Mouse (Mus musculus) limb, embryonic 15.5 days (tissue): ENCODE measurements around the gene Rgs8. TPM values are rescaled to one million over a fixed set of nuclear protein-coding genes. Genes with fewer than 3 reads are reported as not detected.

Source experiments
- ATAC-seq: fragments of 200-750 bp; cut with Nextera tagmentation; 2 replicates; pipeline ENCODE4 v1.8.0; 2017; ENCODE audit warnings: low read depth, moderate TSS enrichment; ENCODE audit not compliant: insufficient number of reproducible peaks, low FRiP score, low TSS enrichment
- H3K27ac ChIP-seq: fragments of 300-500 bp; sonication (generic); 2 replicates; pipeline ENCODE4 v1.5.1; 2015; ENCODE audit warnings: moderate library complexity, mild to moderate bottlenecking, inconsistent platforms
- H3K27me3 ChIP-seq: fragments of 300-500 bp; sonication (generic); 2 replicates; pipeline ENCODE4 v1.6.1; 2015; ENCODE audit warnings: inconsistent platforms
- H3K36me3 ChIP-seq: fragments of 300-500 bp; sonication (generic); 2 replicates; pipeline ENCODE4 v1.6.1; 2015; ENCODE audit warnings: inconsistent platforms
- H3K4me1 ChIP-seq: fragments of 300-500 bp; sonication (generic); 2 replicates; pipeline ENCODE4 v1.6.1; 2015; ENCODE audit warnings: inconsistent platforms
- H3K4me2 ChIP-seq: fragments of 300-500 bp; sonication (generic); 2 replicates; pipeline ENCODE4 v1.6.1; 2015; ENCODE audit warnings: mild to moderate bottlenecking, inconsistent platforms
- H3K4me3 ChIP-seq: fragments of 300-500 bp; sonication (generic); 2 replicates; pipeline ENCODE4 v1.5.1; 2015; ENCODE audit warnings: mild to moderate bottlenecking, inconsistent platforms
- H3K9ac ChIP-seq: fragments of 300-500 bp; sonication (generic); 2 replicates; pipeline ENCODE4 v1.6.1; 2015; ENCODE audit warnings: inconsistent platforms
- H3K9me3 ChIP-seq: fragments of 300-500 bp; sonication (generic); 2 replicates; pipeline ENCODE4 v1.6.1; 2016; ENCODE audit warnings: inconsistent platforms
- WGBS: fragments of 180-500 bp; shearing (Covaris S2); methylation state at CpG from one replicate; pipeline ENCODE4 v1.1.7; 2015; 5-methylcytosine and 5-hydroxymethylcytosine counted together
- polyA plus RNA-seq: library from polyadenylated mRNA; unstranded; fragments of >200 nt; fragmentation: Nextera tagmentation; extraction: Ambion mirVana; gene quantifications from 2 replicates; pipeline ENCODE4 v1.2.1, GENCODE M21; 2015

Rgs8 gene
- polyA plus RNA-seq, 1 experiment from 2014 or later = 0.91 TPM

GRCm38 (mm10) chr1:153749211-153749801 is 96.5 kb downstream of the Rgs8 start, which contains the start of gene Rnasel:
Rnasel (plus strand) TSS chr1:153749426.
- no peaks in the 10 kb centered on the region for H3K9me3 ChIP-seq
- H3K36me3 ChIP-seq = no peaks in the 10 kb centered on the region
- peak within 1 kb of the TSS; percentile 55 for H3K9ac ChIP-seq
- no peaks in the 10 kb centered on the region for H3K27me3 ChIP-seq
- H3K4me3 ChIP-seq = peak within 1 kb of the TSS; percentile 45
- ATAC-seq = no peak
- peaks cover 22% of the 10 kb centered on the region for H3K4me1 ChIP-seq
- H3K4me2 ChIP-seq = peak within 1 kb of the TSS; percentile 60
- 3% methylated on average over 18 of the region's 18 CpGs for WGBS
- H3K27ac ChIP-seq = peak within 1 kb of the TSS; percentile 47; the same call in 1 of the 2 replicates

Other genes starting within 250 kb of the Rgs8 start
- gene Shcbp1l, start 227.9 kb upstream of the Rgs8 start, polyA plus RNA-seq = 0.12 and 0.15 TPM in 2 replicates
- gene Dhx9, start 165.4 kb upstream of the Rgs8 start, polyA plus RNA-seq = 22.2 and 29.0 TPM in 2 replicates
- 34.1 and 49.8 TPM in 2 replicates for gene Npl, start 103.0 kb upstream of the Rgs8 start, polyA plus RNA-seq
- gene Rgs16, start 87.3 kb downstream of the Rgs8 start, polyA plus RNA-seq = 12.7 and 17.9 TPM in 2 replicates
- gene Rnasel, start 96.4 kb downstream of the Rgs8 start, polyA plus RNA-seq = 10.2 and 10.6 TPM in 2 replicates
- gene Rgsl1, start 191.1 kb downstream of the Rgs8 start, polyA plus RNA-seq = 0.13 and 0.19 TPM in 2 replicates
- 0.08 and 0.16 TPM in 2 replicates for gene Teddm1b, start 221.3 kb downstream of the Rgs8 start, polyA plus RNA-seq
- not detected in 2 replicates for gene Teddm1a, start 238.7 kb downstream of the Rgs8 start, polyA plus RNA-seq
- gene Glul, start 246.9 kb downstream of the Rgs8 start, polyA plus RNA-seq = 88.4 and 93.1 TPM in 2 replicates
- gene Teddm2, start 247.2 kb downstream of the Rgs8 start, polyA plus RNA-seq = 0.35 and 0.78 TPM in 2 replicates